Mouse (Mus musculus): ENCODE measurements around the gene Trip11. TPM values are rescaled to one million over a fixed set of nuclear protein-coding genes. Genes with fewer than 3 reads are reported as not detected.

Trip11 gene
- polyA plus RNA-seq, 1 experiment: 3.3 TPM

- WGBS: 61% methylated on average over 7 of the region's 7 CpGs
- H3K27ac ChIP-seq (ENCODE audit: insufficient read depth, low read length): no peak overlapping the region
- no peak overlapping the region for H3K4me3 ChIP-seq (ENCODE audit: extremely low read depth, insufficient read depth, insufficient read length)
- peaks cover 8% of the 10 kb centered on the region for H3K36me3 ChIP-seq (ENCODE audit: control insufficient read depth, insufficient read depth, low read length)
- no peaks in the 10 kb centered on the region for H3K4me1 ChIP-seq (ENCODE audit: control insufficient read depth, insufficient read depth, insufficient read length)
- H3K27me3 ChIP-seq (ENCODE audit: control insufficient read depth, insufficient read depth, low read length): no peaks in the 10 kb centered on the region
- TF ChIP-seq CTCF (IDR thresholded peaks at IDR 0.05; ENCODE audit: extremely low read depth, insufficient read depth, insufficient read length, insufficient replicate concordance) (no peak), POLR2A (IDR thresholded peaks at IDR 0.05; ENCODE audit: low read depth, low read length) (no peak)
- DNase-seq (ENCODE audit: low read depth in 1 of 2, low spot score in 2 of 2): no peak
Observed at GRCm38 (mm10) chr12:101832179-101833114, 80.6 kb downstream of the Trip11 start.

- no peaks in the 10 kb centered on the region for H3K4me1 ChIP-seq (ENCODE audit: control insufficient read depth, insufficient read depth, insufficient read length)
- 78% methylated on average over 4 of the region's 4 CpGs for WGBS
- H3K27me3 ChIP-seq (ENCODE audit: control insufficient read depth, insufficient read depth, low read length): no peaks in the 10 kb centered on the region
- no peak for DNase-seq (ENCODE audit: low read depth in 1 of 2, low spot score in 2 of 2)
- no peak overlapping the region for H3K27ac ChIP-seq (ENCODE audit: insufficient read depth, low read length)
- no peak for TF ChIP-seq CTCF (IDR thresholded peaks at IDR 0.05; ENCODE audit: extremely low read depth, insufficient read depth, insufficient read length, insufficient replicate concordance)
- TF ChIP-seq POLR2A (IDR thresholded peaks at IDR 0.05; ENCODE audit: low read depth, low read length): no peak
- no peak overlapping the region for H3K4me3 ChIP-seq (ENCODE audit: extremely low read depth, insufficient read depth, insufficient read length)
- peaks cover 2% of the 10 kb centered on the region; the same call in 1 of the 2 replicates for H3K36me3 ChIP-seq (ENCODE audit: control insufficient read depth, insufficient read depth, low read length)
Observed at GRCm38 (mm10) chr12:101831221-101831620, 81.8 kb downstream of the Trip11 start.

GRCm38 (mm10) chr12:101823161-101823560 lies 89.9 kb downstream of the Trip11 start:
- Histone ChIP-seq H3K27me3 (ENCODE audit: control insufficient read depth, insufficient read depth, low read length) (peaks cover 9% of the 10 kb centered on the region), H3K4me3 (ENCODE audit: extremely low read depth, insufficient read depth, insufficient read length) (no peak overlapping the region), H3K4me1 (ENCODE audit: control insufficient read depth, insufficient read depth, insufficient read length) (peaks cover 3% of the 10 kb centered on the region; the same call in 1 of the 2 replicates), H3K27ac (ENCODE audit: insufficient read depth, low read length) (no peak overlapping the region), H3K36me3 (ENCODE audit: control insufficient read depth, insufficient read depth, low read length) (no peaks in the 10 kb centered on the region)
- WGBS: 91% methylated on average over 4 of the region's 4 CpGs
- TF ChIP-seq POLR2A (IDR thresholded peaks at IDR 0.05; ENCODE audit: low read depth, low read length): no peak
- no peak for TF ChIP-seq CTCF (IDR thresholded peaks at IDR 0.05; ENCODE audit: extremely low read depth, insufficient read depth, insufficient read length, insufficient replicate concordance)
- DNase-seq (ENCODE audit: low read depth in 1 of 2, low spot score in 2 of 2): no peak

GRCm38 (mm10) chr12:101821596-101821995 lies 91.5 kb downstream of the Trip11 start:
- Histone ChIP-seq H3K27ac (ENCODE audit: insufficient read depth, low read length) (no peak overlapping the region), H3K27me3 (ENCODE audit: control insufficient read depth, insufficient read depth, low read length) (peaks cover 9% of the 10 kb centered on the region), H3K4me3 (ENCODE audit: extremely low read depth, insufficient read depth, insufficient read length) (no peak overlapping the region), H3K36me3 (ENCODE audit: control insufficient read depth, insufficient read depth, low read length) (no peaks in the 10 kb centered on the region), H3K4me1 (ENCODE audit: control insufficient read depth, insufficient read depth, insufficient read length) (peaks cover 3% of the 10 kb centered on the region; the same call in 1 of the 2 replicates)
- TF ChIP-seq CTCF (IDR thresholded peaks at IDR 0.05; ENCODE audit: extremely low read depth, insufficient read depth, insufficient read length, insufficient replicate concordance) (no peak), POLR2A (IDR thresholded peaks at IDR 0.05; ENCODE audit: low read depth, low read length) (no peak)
- WGBS: 5% methylated on average over 3 of the region's 3 CpGs
- DNase-seq (ENCODE audit: low read depth in 1 of 2, low spot score in 2 of 2): no peak

- H3K27me3 ChIP-seq (ENCODE audit: control insufficient read depth, insufficient read depth, low read length): peaks cover 9% of the 10 kb centered on the region
- no peaks in the 10 kb centered on the region for H3K36me3 ChIP-seq (ENCODE audit: control insufficient read depth, insufficient read depth, low read length)
- no peak for TF ChIP-seq POLR2A (IDR thresholded peaks at IDR 0.05; ENCODE audit: low read depth, low read length)
- no peak for TF ChIP-seq CTCF (IDR thresholded peaks at IDR 0.05; ENCODE audit: extremely low read depth, insufficient read depth, insufficient read length, insufficient replicate concordance)
- WGBS: 38% methylated on average over 9 of the region's 9 CpGs
- H3K27ac ChIP-seq (ENCODE audit: insufficient read depth, low read length): no peak overlapping the region
- H3K4me1 ChIP-seq (ENCODE audit: control insufficient read depth, insufficient read depth, insufficient read length): peaks cover 3% of the 10 kb centered on the region; the same call in 1 of the 2 replicates
- H3K4me3 ChIP-seq (ENCODE audit: extremely low read depth, insufficient read depth, insufficient read length): peak overlapping the region; percentile 45; the same call in 1 of the 2 replicates
- no peak for DNase-seq (ENCODE audit: low read depth in 1 of 2, low spot score in 2 of 2)
Observed at GRCm38 (mm10) chr12:101819570-101819969, 93.5 kb downstream of the Trip11 start.

GRCm38 (mm10) chr12:101818608-101819370 lies 94.3 kb downstream of the Trip11 start, which contains the start of gene Fbln5:
Gene Fbln5 (minus strand): TSS chr12:101819055.
- DNase-seq (ENCODE audit: low read depth in 1 of 2, low spot score in 2 of 2): no peak
- TF ChIP-seq POLR2A (IDR thresholded peaks at IDR 0.05; ENCODE audit: low read depth, low read length) (no peak), CTCF (IDR thresholded peaks at IDR 0.05; ENCODE audit: extremely low read depth, insufficient read depth, insufficient read length, insufficient replicate concordance) (no peak)
- 3% methylated on average over 46 of the region's 46 CpGs for WGBS
- H3K36me3 ChIP-seq (ENCODE audit: control insufficient read depth, insufficient read depth, low read length): no peaks in the 10 kb centered on the region
- peaks cover 3% of the 10 kb centered on the region; the same call in 1 of the 2 replicates for H3K4me1 ChIP-seq (ENCODE audit: control insufficient read depth, insufficient read depth, insufficient read length)
- peak within 1 kb of the TSS; percentile 45 for H3K4me3 ChIP-seq (ENCODE audit: extremely low read depth, insufficient read depth, insufficient read length)
- H3K27me3 ChIP-seq (ENCODE audit: control insufficient read depth, insufficient read depth, low read length): peaks cover 9% of the 10 kb centered on the region
- 0 out of 2 replicates have a peak within 1 kb of the TSS, but pooled peaks have one; percentile 19 for H3K27ac ChIP-seq (ENCODE audit: insufficient read depth, low read length)

All from spleen, adult 2 months (tissue).